Mouse (Mus musculus) heart, adult 2 months (tissue): ENCODE measurements around the gene Pitpnm1.

Experiments used
- CTCF ChIP-seq: fragments of 200-600 bp; IDR thresholded peaks from 2 replicates; pipeline ENCODE4 v1.8.1; 2022; ENCODE audit warnings: antibody characterized with exemption, mild to moderate bottlenecking, moderate library complexity
- EP300 ChIP-seq: fragments of 200-500 bp; IDR thresholded peaks from 2 replicates; pipeline ENCODE4 v1.6.1; 2011; ENCODE audit warnings: low read depth, low read length, control low read depth; ENCODE audit not compliant: insufficient read depth
- POLR2A ChIP-seq: fragments of 200-500 bp; IDR thresholded peaks from 2 replicates; pipeline ENCODE4 v1.6.1; 2011; ENCODE audit warnings: mild to moderate bottlenecking, low read depth, low read length, control low read depth; ENCODE audit not compliant: insufficient read depth

DNA sequence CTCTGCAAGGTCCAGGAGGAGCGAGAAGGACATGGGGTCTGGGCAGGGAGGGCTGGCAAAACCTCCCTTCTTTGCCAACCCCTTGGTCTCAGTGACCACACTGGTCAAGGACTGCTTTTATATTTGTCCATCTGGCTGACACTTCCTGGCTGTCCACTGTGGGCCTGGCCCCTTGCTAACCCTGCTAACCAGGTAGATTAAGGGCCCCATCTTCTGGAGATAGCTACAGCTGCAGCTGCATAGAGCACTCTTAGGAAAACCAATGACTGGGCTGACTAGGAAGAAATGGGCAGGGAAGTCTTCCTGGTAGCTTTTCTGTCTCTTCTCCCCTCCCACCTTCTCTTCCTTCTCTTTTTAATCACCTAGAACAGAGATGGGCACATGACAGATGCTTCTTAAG lies 14.8 kb upstream of the Pitpnm1 start:
- peak; percentile 42 for TF ChIP-seq CTCF
- no peak for TF ChIP-seq EP300
- TF ChIP-seq POLR2A, result no peak
